Mouse (Mus musculus) telencephalon, adult 2 months (tissue): Measurements from ENCODE around the gene Samd4.
"Not testable (repeated sequence)": the region's sequence is repeated elsewhere in the genome, so short reads cannot be mapped to it uniquely, and the experiment has no call there.

ENCODE experiments used
- DNase-seq: peaks from one replicate; pipeline ENCODE4 v3.0.0-alpha.2; 2011; ENCODE audit warnings: low read depth, low spot score

Samd4 gene

GRCm38 (mm10) chr14:47105174-47105557, 222.5 kb downstream of the Samd4 start:
- DNase-seq: no peak

- no peak for DNase-seq
Observed at GRCm38 (mm10) chr14:47105755-47106154, 223.1 kb downstream of the Samd4 start.

- no peak for DNase-seq
Observed at GRCm38 (mm10) chr14:47107461-47107860, 224.8 kb downstream of the Samd4 start.

- DNase-seq: not testable (repeated sequence)
Observed at GRCm38 (mm10) chr14:47110391-47110790, 227.7 kb downstream of the Samd4 start.

GRCm38 (mm10) chr14:47111341-47111740, 228.7 kb downstream of the Samd4 start:
- no peak for DNase-seq

DNA sequence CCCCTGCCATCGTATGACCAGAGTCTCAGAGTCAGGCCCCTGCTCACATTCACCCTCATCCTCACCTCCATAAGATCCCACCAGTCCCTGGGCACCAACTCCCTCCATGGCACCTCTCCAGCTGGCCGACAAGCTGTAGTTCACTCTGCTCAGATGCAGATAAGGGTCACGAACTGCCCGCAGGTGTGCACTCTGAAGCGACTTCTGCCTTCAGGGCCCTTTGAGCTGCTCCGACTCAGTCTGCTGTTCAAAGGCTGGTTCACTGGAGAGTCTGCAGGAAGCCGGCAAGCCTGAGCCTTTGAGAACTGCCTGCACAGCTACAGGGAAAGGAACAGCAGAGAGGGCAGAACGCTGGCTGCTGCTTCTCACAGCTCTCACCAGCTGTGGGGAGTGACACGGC, 232.5 kb downstream of the Samd4 start:
- DNase-seq: no peak

DNA sequence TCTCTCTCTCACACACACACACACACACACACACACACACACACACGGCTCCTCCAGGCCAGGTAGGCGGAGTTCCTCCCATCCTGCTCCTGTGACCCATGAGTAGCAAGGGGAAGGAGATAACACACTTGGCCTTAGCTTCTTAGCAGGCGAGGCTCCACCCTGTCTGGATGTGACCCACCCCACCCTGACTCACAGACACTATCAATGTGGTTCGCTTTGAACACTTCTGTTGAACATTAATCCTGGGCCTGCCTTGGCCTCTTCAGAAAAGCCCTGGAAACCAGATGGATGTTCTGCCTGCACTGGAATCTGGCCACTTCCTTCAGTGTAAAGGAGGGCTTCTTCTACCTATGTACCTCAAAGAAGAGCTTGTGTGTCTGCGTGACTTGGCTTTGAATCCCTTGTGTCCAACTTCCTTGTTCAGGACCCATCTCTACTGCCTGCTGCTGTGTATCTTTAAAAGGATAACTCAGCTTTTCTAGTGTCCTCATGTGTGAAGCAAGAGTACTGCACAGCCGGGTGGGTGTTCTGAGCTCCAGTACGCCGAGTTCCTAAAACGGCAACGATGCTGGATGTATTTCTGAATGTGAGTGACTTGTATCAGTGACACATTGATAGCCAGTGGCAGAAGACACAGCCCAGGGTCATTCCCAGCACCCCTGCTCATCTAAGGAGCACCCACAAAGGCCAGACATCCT, 233.6 kb downstream of the Samd4 start:
- no peak for DNase-seq

DNA sequence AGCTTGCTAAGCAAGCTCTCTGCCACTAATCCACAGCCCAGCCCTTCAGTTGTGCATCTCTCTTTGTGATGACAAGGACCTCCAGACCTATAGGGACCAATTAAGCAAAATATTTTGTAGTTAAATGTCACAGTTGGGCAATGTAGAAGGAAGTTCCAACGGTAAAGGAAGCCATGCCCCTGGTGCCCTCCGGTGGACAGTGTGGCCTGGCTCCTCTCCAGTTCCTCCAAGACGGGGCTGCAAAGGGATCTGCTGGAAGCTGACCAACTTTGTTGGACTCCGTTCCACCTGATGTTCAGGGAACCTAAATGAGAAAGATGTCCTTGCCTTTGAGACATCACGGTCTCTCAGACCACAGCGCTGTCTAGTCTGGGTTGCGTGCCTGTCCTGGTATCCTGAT, 234.9 kb downstream of the Samd4 start:
- no peak for DNase-seq

DNA sequence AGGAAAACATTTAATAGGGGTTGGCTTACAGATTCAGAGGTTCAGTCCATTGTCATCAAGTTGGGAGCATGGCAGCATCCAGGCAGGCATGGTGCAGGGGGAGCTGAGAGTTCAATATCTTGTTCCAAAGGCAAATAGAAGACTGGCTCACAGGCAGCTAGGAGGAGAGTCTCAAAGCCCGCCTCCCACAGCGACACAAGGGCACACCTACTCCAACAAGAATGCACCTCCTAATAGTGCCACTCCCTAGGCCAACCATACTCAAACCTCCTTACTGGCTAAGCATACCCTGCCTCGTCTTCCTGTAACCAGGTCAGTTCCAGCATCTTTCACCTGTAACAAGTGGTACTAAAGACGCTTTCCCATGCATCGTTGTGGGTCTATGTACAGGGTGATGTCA, 245.3 kb downstream of the Samd4 start:
- DNase-seq: no peak

DNA sequence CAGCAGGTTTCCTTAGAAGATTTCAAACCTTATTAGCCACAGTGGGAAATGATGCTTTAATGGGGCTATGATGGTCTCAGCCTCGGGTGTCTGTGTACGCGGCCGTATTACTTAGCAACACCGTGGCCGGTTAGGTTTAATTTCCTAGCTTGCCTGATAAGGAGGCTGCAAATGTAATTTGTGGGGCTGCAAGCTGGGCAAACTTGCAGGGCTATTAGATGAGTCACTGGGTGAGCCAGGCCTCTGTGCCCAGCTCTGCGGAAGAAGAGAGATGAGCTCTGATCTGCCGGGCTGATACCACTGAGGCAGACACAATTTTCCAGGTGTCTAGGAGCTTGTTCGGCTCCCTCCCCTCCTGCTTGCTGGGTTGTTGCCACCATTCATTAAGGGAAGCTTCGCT, 251.3 kb downstream of the Samd4 start:
- DNase-seq: no peak

DNA sequence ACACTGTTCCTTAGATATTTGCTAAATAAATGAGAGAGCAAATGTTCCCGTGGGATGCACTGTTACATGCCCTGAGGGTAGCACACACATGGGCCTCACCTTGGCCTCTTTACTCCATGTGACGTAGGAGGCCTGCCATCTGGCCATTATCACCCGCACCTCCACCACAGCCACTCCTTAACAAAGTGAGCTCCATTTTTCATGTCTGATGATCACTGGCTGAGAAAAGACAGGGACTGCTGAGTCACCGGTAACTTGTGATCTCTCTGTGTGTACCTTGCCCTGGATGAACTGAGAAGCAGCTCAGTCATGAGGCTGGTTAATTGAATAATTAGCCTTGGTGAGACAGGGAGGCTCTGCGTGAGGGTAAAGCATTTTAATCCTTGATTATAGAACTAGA, 254.0 kb downstream of the Samd4 start:
- no peak for DNase-seq

DNA sequence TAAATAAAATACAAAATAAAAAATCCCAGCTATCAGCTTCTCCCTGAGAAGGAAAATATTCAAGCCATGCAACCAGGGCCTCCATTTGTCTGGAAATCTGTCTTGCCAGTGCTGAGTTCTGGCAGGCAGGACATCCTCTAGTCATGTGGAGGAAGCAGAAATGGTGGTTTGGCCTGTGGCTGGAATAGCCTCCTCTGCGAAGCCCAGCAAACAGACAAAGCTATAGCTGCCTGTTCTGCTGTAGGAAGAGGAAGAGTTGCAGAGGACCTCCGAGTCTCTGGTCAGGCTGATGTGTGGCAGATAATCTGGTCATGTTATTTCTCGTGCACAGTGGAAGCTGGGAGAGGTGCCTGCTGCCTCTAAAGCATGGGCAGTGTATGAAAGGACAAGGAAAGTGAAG, 256.2 kb downstream of the Samd4 start:
- no peak for DNase-seq

GRCm38 (mm10) chr14:47144326-47144725, 261.7 kb downstream of the Samd4 start:
- DNase-seq: no peak

- DNase-seq: no peak
Observed at GRCm38 (mm10) chr14:47151306-47151705, 268.7 kb downstream of the Samd4 start.

GRCm38 (mm10) chr14:47154303-47154702, 271.6 kb downstream of the Samd4 start:
- DNase-seq: no peak
